Mouse (Mus musculus) bone marrow macrophage, adult 2 months (primary cell): ENCODE data around the gene Pcbd2.

ENCODE experiments used
- CTCF ChIP-seq: IDR thresholded peaks from 2 replicates; pipeline ENCODE4 v1.5.1; 2012; ENCODE audit warnings: low read depth, mild to moderate bottlenecking, low read length, moderate library complexity
- POLR2A ChIP-seq: IDR thresholded peaks from 2 replicates; pipeline ENCODE4 v1.6.1; 2012; ENCODE audit warnings: mild to moderate bottlenecking, low read depth, low read length, borderline replicate concordance

DNA sequence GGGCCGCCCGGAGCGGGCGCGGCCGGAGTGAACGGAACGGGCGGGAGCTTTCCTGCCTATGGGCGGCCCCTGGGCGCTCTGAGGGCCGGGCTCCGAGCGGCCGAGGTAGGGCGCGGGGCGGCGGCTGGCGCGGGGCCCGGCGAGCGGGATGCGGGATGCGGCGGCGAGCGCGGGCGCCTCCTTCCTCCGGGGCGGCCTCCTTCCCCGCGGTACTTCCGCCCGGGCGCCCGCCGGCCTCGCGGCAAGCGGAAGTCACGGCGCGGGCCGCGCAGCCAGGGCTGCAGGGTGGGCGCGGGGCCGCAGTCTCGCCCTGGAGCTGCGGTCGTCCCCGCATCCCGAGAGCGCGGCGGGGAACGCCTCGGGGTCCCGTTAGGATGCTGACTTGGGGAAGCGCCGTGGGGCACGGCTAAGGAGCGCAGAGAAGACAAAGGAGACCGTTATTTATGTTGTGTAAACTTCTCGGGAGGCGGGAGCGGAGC lies 33.9 kb upstream of the Pcbd2 start:
- TF ChIP-seq CTCF = no peak
- TF ChIP-seq POLR2A = no peak
